Mouse (Mus musculus) urinary bladder, postnatal 10 days (tissue): ENCODE measurements at regions not wholly inside any gene's neighbourhood (a gene's known extent, or its start where the extent isn't known, plus 50 kb on each side); places are given as distances from the start of the nearest gene placed in this dataset.

Experiments
- DNase-seq: peaks from one replicate; pipeline ENCODE4 v3.0.0; 2022; ENCODE audit warnings: low spot score

DNA sequence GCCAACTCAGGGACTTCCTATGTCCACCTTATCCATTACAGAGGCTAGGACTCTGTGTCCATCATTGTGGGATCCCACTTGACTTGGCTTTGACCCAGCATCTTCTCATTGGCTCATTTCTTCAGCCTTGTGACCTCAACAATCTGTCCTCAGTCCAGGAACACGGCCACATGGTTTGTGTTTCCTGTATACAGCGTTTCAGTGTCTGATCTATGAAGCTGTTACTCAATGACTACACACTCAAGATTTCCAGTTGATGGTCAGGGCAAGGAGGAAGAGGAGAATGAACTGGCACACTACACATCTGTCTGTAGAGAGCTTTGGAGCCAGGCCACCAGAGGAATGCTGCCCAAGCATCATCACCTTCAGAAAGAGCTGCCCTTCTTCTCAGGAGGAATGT, 146.6 kb upstream of the Pgrmc2 start:
- DNase-seq = no peak

DNA sequence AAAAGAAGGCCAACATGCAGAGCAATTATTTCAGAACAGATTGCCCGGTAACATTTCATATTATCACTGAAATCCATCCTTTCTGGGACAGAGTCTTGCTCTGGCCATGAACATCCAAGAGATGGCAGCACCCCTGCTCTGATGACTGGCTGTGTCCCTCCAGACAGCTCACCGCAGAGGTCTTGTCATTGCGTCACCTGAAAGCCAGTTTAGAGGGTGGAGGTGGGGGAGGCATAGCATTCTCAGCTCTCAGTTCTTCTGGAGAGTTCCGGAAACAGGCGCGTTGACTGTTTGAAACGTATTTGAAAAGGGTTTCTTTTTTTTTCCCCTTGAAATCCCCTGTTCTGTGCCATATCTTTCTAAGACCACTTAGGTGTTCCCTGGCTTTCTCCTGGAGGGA, 145.7 kb upstream of the Pgrmc2 start:
- DNase-seq = no peak

DNA sequence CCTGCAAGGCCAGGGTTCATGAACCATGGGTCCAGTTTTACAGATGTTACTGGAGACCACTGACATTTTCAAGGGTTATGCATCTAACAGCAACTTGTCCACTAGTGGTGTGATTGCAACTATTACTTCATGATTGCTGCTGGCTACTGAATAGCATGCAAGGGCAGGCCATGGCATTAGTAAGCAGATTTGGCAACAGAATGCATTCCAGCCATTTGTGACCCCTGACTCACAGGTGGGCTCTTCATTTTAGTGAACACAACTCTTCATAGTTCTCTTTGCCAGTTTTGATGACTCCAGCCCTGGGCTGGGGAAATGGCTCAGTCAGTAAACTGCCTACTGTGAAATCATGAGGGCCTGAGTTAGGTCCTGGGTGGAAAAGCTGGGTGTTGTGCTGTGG, 137.9 kb upstream of the Pgrmc2 start:
- DNase-seq = no peak

DNA sequence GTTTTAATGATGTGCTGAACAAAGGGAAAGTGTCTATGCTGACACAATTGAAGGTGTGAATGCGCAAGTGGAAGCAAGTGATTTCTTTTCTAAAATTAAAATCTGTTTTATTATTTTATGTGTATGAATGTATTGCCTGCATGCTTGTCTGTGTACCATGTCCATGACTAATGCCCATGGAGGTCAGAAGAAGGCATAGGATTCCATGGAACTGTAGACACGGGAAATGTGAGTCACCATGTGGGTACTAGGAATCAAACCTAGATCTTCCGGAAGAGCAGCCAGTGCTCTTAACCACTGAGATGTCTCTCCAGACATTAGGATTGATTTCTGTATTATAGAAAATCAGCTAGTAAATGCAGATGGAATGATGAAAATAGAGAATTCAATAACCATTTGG, 134.9 kb upstream of the Pgrmc2 start:
- no peak for DNase-seq

DNA sequence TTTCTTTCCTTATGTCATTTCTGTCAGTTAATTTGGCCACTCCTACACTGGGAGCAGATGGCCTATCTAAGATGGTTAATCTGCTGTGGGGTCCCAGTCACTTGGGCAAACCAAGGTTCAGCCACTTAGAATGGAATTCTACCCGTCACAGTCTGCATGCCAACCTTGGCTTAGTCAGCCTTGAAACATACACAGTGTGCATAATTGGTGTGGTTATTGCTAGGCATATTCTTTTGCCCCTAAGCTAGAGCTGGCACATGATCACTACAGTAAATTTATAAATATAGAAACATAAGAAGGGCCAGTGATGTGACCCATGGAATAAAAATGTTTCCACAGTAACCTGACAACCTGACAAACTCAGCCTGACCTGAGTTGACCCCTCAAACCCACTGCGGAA, 130.7 kb upstream of the Pgrmc2 start:
- DNase-seq = no peak

DNA sequence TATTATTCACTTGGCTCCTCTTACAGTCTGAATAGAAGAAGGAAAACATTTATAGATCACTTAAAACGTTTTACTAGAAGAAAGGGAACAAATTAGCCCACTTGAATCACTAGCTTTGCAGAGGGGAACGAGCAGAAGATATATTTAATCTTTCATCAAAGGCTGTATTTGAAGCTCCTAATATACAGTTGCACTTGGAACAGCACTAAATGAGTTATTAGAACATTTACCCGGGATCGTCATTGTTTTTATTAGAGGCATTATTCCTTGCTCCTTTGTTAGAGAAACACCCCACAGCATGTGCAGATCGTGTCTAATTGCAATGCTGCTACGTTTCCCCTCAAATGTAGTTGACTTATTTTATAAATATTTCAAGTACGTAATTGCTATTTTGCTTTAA, 127.5 kb upstream of the Pgrmc2 start:
- no peak for DNase-seq

DNA sequence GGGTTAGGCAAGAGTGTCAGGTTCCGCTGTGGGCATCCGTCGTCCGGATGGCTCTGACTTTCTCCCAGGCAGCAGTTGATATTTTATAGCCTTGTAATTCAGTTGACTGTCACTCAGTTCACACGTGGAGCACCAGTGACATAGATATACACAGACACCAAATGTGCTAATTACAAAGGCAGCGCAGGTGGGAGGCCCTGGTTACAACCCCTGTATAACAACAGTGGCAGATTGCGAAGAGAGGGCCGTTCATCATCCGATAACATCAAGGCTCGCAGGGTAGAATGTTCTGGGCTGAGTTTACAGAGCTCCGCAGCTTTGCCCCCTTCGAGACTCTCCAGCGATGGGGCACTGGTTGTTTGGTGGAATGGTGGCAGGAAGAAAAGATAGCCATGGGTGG, 120.0 kb upstream of the Pgrmc2 start:
- DNase-seq = no peak

DNA sequence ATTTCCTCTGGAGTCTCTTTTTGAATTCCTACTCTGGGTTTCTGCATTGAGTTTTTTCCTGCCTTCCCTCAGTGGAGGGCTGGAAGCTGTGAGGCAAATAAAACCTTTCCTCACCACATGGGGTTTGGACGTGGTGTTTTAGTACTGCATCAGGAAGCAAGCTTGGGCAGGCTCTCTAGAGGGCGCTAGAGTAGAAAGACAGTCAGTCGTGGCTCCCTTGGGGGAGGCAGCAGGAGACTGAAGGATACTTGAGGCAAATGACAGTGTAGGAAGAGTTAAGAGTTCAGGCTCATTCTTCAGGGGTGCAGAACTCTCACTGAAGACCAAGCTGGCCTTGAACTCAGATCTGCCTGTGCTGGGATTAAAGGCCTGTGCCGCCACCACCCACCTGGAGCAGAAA, 118.9 kb upstream of the Pgrmc2 start:
- no peak for DNase-seq

DNA sequence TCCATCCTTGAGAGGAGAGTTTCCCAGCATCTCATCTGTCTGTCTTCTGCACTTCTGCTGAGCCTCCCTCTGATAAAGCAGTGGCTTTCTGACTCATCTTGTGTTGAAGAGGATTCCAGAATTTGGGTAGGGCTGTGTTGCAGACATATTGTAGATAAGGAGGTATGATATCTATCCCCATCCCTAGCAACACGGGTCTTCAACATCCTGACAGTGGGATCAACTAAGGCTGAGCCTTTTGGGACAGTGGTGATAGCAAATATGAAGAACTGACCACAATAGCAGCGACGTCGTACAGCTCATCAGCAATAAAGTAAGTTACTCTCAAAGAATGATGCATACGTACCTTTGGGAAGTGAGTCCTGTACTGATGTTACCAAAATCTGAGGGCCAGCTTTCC, 117.2 kb upstream of the Pgrmc2 start:
- DNase-seq = no peak

DNA sequence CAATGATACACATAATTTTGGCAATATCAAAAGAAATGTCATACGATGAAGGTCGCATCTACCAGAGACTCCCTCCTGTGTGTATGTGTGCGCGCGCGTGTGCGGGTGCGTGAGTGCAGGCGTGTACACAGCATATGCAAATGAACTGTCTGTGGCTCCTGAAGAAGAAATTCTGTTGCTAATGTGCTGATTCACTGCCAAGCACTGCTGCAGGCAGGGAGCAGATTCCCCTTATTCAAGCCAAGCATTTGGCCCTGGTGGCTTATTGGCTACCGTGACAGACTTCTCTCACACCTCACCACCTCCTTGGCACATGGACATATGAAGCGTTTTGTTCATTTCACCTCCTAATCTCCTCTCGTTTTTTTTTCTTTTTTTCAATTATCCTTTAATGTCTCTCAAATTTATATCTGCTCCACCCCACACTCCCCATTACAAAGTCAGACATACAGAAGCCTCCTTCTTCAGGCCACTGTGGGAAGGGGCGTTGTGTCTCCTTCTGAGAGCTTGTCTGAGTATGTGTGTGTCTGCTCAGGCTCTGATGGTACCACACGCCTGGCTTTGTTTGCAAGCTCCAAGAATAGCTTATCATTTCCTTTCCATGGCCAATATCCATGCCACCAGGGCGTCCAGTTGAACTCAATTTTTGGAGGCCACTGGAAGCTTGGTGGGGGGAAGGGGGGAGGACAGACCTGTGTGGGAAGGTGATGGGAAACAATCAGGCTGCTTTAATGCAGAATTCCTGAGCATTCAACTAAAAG, 115.5 kb upstream of the Pgrmc2 start:
- DNase-seq = no peak

DNA sequence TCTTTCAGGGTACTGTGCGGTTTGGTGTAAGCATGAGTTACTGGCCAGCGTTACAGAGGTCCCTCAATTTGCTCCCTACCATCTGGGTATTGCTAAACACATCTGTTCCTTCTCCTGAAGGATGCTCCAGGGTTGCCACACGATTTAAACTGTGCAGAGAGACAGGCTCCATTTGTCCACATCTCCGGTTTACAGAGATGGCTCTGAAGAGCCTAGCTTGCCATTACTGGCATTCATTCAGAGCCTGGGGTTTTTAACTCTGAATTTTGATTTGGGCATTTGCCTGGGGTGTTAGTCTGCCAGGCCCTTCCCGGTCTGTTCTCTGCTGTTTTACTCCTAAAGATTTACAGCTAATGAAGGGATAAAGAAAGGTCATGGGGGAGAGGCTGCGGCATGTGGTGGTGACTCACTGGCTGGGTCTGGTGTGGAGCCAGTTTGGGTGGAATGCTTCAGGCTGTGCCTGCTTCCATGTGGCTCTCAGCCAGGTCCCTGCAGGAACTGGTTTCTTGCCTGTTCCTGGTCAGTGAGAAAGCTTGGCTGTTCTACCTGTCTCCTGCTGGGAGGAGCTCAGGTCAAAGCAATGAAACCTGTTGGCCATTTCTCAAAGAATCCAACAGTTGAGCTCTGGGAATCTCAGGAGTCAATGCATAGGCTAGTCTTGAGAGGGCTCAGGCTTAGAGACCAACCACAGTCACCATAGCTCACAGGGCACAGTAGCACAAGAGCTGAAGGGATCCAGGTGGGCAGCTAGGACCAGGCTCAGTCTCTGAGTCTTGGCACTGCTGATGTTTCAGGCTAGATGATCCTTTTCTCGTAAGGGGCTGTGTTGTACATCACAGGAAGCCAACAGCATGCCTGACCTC, 112.5 kb upstream of the Pgrmc2 start:
- DNase-seq = peak; percentile 45

DNA sequence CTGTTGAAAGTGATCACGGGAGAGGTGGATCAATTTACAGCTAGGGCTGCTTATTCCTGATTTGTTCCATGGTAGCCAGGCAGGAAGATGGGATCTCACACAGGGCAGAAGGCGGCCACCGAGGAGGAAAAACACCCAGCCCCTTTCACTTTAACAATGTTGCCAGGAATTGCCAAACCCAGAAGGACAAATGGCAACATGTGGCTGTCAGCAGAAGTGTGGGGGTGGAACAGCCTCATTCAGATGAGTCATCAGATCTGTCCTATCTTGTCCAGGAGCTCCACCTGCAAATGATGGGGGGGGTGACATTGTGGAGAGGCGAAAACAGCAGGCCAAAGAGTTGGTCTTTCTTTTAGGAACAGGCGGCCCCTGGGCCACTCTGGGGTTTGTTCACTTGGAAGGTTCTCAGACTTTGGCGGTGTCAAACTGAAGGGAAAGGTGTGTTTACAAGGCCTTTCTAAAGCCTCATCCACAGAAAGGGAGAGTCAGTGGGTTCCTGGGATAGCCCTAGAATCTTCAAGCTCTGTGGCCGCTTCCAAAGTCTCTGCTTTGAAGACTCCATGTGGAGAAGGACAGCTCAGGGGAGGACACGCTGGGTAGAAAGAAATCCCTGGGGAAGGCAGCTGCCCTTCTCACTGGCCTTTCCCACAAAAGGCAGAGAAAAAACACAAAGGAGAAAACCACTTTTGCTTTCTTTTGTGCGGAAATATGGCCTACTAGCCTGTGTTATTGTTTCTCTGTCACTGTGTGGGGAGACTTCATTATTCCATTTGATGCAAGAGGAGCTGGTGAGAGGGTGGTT, 111.7 kb upstream of the Pgrmc2 start:
- no peak for DNase-seq

DNA sequence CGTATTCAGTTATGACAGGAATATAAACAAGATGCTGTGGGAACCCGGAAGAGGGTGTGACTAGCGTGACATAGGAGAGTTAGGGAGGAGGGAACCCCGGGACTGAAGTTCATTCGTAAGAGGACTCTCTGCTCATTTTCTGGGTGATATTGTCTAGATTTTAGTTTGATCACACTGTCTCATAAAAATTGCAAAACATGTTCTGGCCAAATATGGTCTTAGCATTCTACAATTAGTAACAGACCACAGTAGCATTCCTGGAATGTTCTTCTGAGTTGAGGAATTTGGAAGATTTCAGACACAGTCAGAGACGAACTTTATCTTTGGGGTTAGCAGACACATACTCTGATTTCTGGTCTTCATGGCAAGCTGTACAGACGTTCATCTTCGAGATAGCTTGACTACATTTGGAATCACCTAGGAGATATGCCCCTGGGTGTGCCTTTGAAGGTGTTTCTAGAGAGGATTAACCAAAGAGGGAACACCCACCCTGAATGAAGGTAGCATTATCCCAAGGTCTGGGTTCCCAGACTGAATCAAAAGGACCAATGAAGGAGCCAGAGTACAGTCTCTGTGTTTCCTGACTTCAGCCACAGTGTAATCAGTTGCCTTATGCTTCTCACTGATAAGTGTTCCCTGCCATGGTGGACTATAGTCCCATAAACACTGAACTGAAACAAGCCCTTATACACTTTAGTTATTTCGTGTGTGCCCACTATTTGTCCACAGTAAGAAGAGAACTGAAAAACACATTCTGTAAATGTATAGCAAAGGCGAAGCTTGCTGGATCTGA, 102.7 kb upstream of the Pgrmc2 start:
- no peak for DNase-seq

DNA sequence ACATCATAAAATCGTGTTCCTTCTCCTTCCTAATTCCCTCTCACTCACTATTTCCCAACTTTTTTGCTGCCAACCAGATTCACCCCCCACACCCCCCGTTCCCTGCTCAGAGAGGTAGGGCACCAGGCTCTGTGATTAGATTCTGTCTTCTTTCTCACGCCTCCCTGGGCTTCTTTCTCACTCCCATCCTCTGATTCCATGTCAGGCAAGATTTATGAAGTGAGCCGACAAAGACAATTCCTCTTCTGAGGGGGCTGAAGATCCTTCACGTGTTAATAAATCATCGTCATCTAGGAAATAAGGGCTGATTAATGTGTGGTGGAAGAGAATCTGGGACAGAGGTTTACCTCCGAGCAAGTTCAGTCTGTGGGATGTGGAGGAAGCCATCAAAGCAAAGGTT, 101.5 kb upstream of the Pgrmc2 start:
- DNase-seq = no peak

DNA sequence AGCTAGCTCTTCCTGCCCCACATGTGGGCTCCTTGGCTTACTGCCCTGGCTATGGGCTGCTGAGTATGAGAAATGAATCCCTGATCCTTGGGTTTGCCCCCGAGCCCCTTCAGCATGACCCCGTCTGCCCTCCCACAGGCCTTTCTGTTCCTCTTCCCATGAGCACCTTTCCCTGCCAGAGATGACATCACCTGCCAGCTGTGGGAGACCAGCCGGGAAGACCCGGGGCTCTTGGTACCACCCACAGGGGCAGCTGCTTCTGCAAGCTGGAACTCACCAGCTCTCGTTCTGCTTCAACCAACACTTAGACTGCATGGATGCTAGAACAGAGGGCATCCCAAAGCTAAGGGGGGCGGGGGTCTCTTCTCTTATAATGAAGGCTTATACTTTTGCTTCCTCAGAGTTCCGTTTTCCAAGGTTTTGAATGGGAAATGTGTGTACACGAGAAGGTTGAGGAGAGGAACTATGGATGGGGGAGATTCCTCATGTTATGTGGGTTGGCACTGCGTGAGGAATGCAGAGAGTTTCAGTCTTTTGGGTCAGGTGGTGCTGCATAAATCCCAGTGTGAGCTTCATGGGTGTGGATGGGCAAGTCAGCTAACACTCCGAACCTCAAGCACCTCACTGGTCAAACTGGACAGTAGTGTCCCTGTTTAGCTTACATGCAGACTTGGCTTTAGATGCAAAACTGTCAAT, 100.2 kb upstream of the Pgrmc2 start:
- no peak for DNase-seq

DNA sequence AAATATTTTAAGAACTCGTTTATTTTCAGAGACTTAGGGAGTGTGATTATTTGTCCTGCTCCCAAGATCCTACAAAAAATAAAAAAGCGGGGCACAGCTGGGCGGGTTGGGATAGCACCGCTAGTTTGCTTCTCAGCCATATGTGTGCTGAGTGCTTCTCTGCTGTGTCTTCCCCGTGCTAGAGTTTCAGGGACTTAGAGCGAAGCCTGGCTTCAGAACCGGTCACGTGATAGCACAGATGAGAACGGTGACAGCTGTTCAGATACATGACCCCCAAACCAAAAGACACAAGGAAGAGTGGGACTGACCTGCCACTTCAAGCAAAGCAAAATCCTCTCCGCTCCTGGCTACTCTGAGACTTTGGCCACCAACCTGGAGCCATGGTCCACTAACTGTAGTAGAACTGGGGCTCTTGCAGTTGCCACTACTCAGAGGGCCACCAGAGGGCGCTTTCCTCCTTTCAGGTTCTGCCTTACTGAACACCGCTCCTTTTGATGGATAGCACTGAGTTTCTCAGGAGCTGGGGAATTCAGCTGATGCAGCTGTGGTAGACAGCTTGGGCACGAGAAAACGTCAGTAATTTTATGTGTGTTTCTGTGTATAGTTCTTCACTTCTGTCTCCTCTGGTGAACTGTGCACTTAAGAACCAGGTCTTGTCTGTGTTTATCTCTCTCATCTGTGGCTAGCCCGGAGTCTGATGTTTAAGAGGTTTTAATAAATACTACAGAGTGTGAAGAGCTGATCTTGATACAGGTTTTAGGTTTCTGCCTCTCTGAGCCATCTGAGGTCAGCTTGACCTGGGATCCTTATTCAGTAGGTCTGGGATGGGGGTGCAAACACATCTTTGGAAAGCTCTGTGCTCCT, 99.4 kb upstream of the Pgrmc2 start:
- peak; percentile 50 for DNase-seq

DNA sequence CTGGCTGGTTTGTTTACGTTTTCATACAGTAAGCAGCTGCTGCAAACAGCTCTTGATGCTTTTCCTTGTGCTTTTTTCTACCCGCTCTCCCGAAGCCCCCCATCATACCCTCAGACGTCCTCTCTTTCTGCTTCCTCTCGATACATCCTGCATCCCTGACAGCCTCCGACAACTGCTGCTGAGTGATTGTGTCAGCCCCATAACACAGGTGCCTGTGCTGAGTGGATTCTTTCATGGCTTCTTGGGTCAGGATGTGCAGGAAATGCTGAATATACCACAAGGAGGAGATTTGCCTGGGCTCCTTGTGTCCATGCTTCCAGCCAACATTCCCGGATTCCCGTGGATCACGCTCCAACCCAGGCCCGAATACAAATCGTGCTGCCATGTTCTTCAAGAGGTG, 98.6 kb upstream of the Pgrmc2 start:
- no peak for DNase-seq

DNA sequence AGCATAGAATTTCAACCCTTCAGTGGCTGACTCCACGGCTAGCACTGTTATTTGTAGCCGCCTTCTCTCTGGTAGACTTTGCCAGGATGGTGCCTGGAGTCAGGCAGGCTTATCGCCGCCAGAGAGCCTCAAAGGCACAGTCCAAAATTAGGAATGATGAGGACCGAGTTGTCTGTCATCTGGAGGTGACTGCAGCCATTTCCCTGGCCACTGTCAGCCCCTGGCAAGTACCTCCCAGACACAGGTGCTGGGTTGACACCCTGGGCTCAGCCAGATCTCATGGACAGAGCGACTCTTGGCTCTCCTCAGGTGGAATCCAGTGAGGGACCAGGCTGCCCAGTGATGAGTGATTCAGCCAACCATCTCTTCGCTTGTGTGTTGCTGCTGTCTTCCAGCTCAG, 98.1 kb upstream of the Pgrmc2 start:
- DNase-seq = no peak

DNA sequence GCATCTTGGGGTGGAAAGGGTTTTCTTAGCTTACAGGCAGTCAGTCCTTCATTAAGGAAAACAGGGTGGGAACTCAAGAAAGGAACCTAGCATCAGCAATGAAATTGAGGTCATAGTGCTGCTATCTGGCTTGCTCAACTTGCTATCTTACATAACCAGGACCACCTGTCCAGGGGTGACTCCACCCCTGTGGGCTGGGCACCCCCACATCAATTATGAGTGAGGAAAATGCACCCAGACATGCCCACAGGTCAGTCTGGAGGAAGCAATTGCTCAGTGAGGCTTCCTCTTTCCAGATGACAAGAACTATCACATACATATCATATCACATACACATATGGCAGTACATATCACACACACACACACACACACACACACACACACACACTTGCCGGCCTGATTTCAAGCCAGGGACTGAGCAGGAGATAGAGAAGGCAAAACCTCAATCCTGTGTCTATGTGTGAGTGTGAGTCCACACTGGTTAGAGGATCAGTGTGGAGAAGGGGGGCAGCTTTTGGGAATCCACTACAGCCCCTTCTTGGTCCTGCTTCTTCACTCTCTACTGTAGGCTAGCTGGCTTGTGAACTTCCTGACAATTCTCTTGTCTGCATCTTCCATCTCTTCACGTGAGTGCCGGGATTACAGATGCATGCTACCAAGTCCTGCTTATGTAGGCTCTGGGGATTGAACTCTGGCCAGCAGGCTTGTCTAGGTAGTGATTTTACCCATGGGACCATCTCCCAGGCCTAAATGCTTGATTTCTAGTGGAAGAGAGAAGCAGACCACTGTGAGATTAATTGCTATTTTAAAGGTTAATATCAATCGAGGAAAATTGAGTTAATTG, 96.4 kb upstream of the Pgrmc2 start:
- DNase-seq = no peak
